Mouse (Mus musculus) left cerebral cortex, adult 18-20 months (tissue): ENCODE data around the gene Lrch3. TPM values are rescaled to one million over a fixed set of nuclear protein-coding genes. Genes with fewer than 3 reads are reported as not detected.
"Not testable (repeated sequence)": the region's sequence is repeated elsewhere in the genome, so short reads cannot be mapped to it uniquely, and the experiment has no call there.

Experiments
- DNase-seq, 2 experiments: peaks; one replicate each; pipeline ENCODE4 v3.0.0; 2021 to 2022; ENCODE audit warnings: low spot score in 2 of 2, mixed read lengths in 1 of 2
- long read RNA-seq, 2 experiments: library from polyadenylated mRNA; stranded (forward); transcript quantifications; one replicate each; pipeline ENCODE4 v2.0.0; 2021
- total RNA-seq, 2 experiments: library from RNA; stranded (reverse); gene quantifications; 2 replicates each; pipeline ENCODE4 v1.2.3; 2021

Gene Lrch3
- 10 to 100 TPM; 36.3 to 40.1 TPM for total RNA-seq
- long read RNA-seq, experiment 1, full-length matches to known transcripts: 7 of 21 reads
- long read RNA-seq, experiment 1, partial matches to known transcripts: 1 of 21 reads
- long read RNA-seq, experiment 1, other reads (novel, unspliced or antisense): 13 of 21 reads
- long read RNA-seq, experiment 2, full-length matches to known transcripts: 4 of 9 reads
- long read RNA-seq, experiment 2, partial matches to known transcripts: 0 of 9 reads
- long read RNA-seq, experiment 2, other reads (novel, unspliced or antisense): 5 of 9 reads

- peak; percentile 94 to 96 for DNase-seq
Observed at GRCm38 (mm10) chr16:32913937-32914881, at the start of gene Lrch3. Gene Lrch3, plus strand, starts transcription at chr16:32914100.

- no peak for DNase-seq
Observed at GRCm38 (mm10) chr16:32865401-32865800, 48.5 kb upstream of the Lrch3 start.

GRCm38 (mm10) chr16:32866713-32867112 lies 47.2 kb upstream of the Lrch3 start:
- no peak for DNase-seq

GRCm38 (mm10) chr16:32867919-32868552 lies 45.9 kb upstream of the Lrch3 start:
- peak; percentile 89 to 93 for DNase-seq

GRCm38 (mm10) chr16:32870231-32870630 lies 43.7 kb upstream of the Lrch3 start:
- DNase-seq: no peak

GRCm38 (mm10) chr16:32873366-32873765 lies 40.5 kb upstream of the Lrch3 start:
- DNase-seq: no peak

- DNase-seq: not testable (repeated sequence)
Observed at GRCm38 (mm10) chr16:32875281-32875680, 38.6 kb upstream of the Lrch3 start.

- DNase-seq: no peak
Observed at GRCm38 (mm10) chr16:32875847-32876246, 38.1 kb upstream of the Lrch3 start.

GRCm38 (mm10) chr16:32876831-32877230 lies 37.1 kb upstream of the Lrch3 start:
- DNase-seq: no peak

- DNase-seq: peak; percentile 93 to 97
Observed at GRCm38 (mm10) chr16:32877343-32878156, 36.4 kb upstream of the Lrch3 start, which contains the start of the genes Fyttd1 and Rubcn. Gene Fyttd1, plus strand, starts transcription at chr16:32877500. Gene Rubcn, minus strand, starts transcription at chr16:32877766.

GRCm38 (mm10) chr16:32878157-32878598 lies 35.7 kb upstream of the Lrch3 start:
- no peak for DNase-seq

GRCm38 (mm10) chr16:32878972-32879926 lies 34.7 kb upstream of the Lrch3 start:
- DNase-seq: no peak

GRCm38 (mm10) chr16:32881538-32881937 lies 32.4 kb upstream of the Lrch3 start:
- no peak for DNase-seq

GRCm38 (mm10) chr16:32887996-32888395 lies 25.9 kb upstream of the Lrch3 start:
- DNase-seq: no peak

GRCm38 (mm10) chr16:32889881-32890280 lies 24.0 kb upstream of the Lrch3 start:
- no peak for DNase-seq

- DNase-seq: no peak
Observed at GRCm38 (mm10) chr16:32896126-32896525, 17.8 kb upstream of the Lrch3 start.

GRCm38 (mm10) chr16:32901360-32902050 lies 12.4 kb upstream of the Lrch3 start:
- DNase-seq: no peak

GRCm38 (mm10) chr16:32902051-32902428 lies 11.9 kb upstream of the Lrch3 start:
- no peak for DNase-seq

- DNase-seq: no peak
Observed at GRCm38 (mm10) chr16:32906186-32906585, 7.7 kb upstream of the Lrch3 start.
